Mouse (Mus musculus) brain, embryonic 14.5 days (tissue): Measurements from ENCODE around the gene Msh5.

Experiments
- CTCF ChIP-seq: fragments of 200-500 bp; IDR thresholded peaks from 2 replicates; pipeline ENCODE4 v1.5.1; 2012; ENCODE audit warnings: inconsistent platforms, mild to moderate bottlenecking, moderate library complexity, borderline replicate concordance; ENCODE audit not compliant: insufficient read depth, insufficient read length; ENCODE audit errors: extremely low read depth
- POLR2A ChIP-seq: fragments of 200-500 bp; IDR thresholded peaks from 2 replicates; pipeline ENCODE4 v1.6.1; 2012; ENCODE audit warnings: mild to moderate bottlenecking, inconsistent platforms, borderline replicate concordance; ENCODE audit not compliant: poor library complexity, insufficient read depth, insufficient read length, severe bottlenecking; ENCODE audit errors: extremely low read depth

GRCm38 (mm10) chr17:35085208-35085865 lies 38.8 kb upstream of the Msh5 start, which contains the start of gene Ly6g6f:
- no peak for TF ChIP-seq CTCF
- no peak for TF ChIP-seq POLR2A
